In the genomic region with DNA sequence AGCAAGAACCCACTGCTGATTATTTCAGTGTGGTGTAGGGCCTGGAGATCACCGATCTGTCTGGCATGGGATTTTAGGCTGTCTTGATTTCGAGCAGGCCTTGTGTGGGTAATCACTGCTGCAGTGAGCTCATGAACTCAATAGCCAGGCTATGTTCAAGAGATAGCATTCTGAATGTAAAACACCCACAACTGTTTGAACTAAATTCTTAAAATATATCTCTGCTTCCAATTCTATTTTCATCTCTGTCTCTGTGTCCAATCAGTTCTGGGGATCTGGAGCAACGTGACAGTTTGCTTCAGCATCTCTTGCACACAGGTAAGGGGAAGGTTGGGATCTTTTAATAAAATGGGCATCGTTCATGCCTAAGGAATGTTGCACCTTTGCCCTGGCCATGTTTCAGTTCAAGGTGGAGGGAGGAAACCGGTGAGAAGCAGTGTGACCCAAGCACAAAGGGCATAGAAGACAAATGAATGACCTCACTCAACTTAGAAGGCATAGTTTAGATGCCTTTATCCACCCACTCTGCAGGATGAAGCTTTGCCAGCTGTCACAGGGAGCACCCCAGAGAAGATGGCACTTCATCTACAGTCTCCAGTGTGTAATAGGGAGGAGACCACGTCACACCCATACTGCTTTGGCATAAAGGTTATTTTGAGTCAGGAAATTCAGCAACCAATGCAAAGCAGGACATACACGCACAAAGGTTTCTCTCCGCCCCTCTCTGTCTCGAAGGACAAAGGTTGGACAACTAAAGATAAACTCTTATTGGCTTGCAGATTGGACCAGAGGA, we compare ENCODE assay signal across 8 mouse cellular contexts. TPM values are rescaled to one million over a fixed set of nuclear protein-coding genes. Genes with fewer than 3 reads are reported as not detected.
DNase-seq lines count a peak whose midpoint lies in the region; ATAC-seq and TF ChIP-seq lines count a peak whose summit lies in the region.

No protein-coding gene starts in this region.

- intact Hi-C loops in left cerebral cortex, postnatal 10 days (cut with DNase I) = loop anchor here (5.0 kb wide), 1 partner anchor 37 kb away; a partner anchor contains a TSS

- 69% methylated on average over 9 of the region's 9 CpGs for WGBS in neural tube, embryonic 11.5 days
- WGBS in hindbrain, embryonic 11.5 days = 65% methylated on average over 9 of the region's 9 CpGs
- 46% methylated on average over 9 of the region's 9 CpGs for WGBS in liver, adult 2 months
- 45% methylated on average over 9 of the region's 9 CpGs for WGBS in stomach, embryonic 14.5 days

- no peak overlapping the region for H3K9ac ChIP-seq in neural tube, embryonic 11.5 days (ENCODE audit: low read length)
- no peak overlapping the region for H3K9ac ChIP-seq in hindbrain, embryonic 11.5 days (ENCODE audit: low read depth, low read length)
- no peak overlapping the region for H3K9ac ChIP-seq in liver, adult 2 months (ENCODE audit: low read depth, low read length)
- H3K9ac ChIP-seq in stomach, embryonic 14.5 days (replicated peaks; ENCODE audit: low read depth, low read length) = no peak overlapping the region

- H3K4me3 ChIP-seq in neural tube, embryonic 11.5 days (ENCODE audit: low read depth, low read length) = peak overlapping the region; percentile 47
- H3K4me3 ChIP-seq in hindbrain, embryonic 11.5 days (ENCODE audit: low read depth, low read length) = peak overlapping the region; percentile 57; the same call in 1 of the 2 replicates
- H3K4me3 ChIP-seq in liver, adult 2 months (ENCODE audit: insufficient read depth, low read depth, low read length) = no peak overlapping the region
- H3K4me3 ChIP-seq in stomach, embryonic 14.5 days (ENCODE audit: low read depth, low read length) = peak overlapping the region; percentile 64; the same call in 1 of the 2 replicates

- no peak for ATAC-seq in neural tube, embryonic 11.5 days (ENCODE audit: insufficient read depth, low FRiP score, low TSS enrichment)
- no peak for ATAC-seq in hindbrain, embryonic 11.5 days (ENCODE audit: low FRiP score)
- ATAC-seq in stomach, embryonic 14.5 days (ENCODE audit: insufficient number of reproducible peaks, insufficient read depth, low FRiP score, low read depth) = no peak

- H3K4me1 ChIP-seq in neural tube, embryonic 11.5 days (ENCODE audit: control insufficient read depth, insufficient read depth, low read length) = no peaks in the 10 kb centered on the region
- no peaks in the 10 kb centered on the region for H3K4me1 ChIP-seq in hindbrain, embryonic 11.5 days (replicated peaks; ENCODE audit: control insufficient read depth, insufficient read depth, low read length)
- peaks cover 11% of the 10 kb centered on the region for H3K4me1 ChIP-seq in liver, adult 2 months (ENCODE audit: control insufficient read depth, insufficient read depth, low read length)
- peaks cover 23% of the 10 kb centered on the region; the same call in 1 of the 2 replicates for H3K4me1 ChIP-seq in stomach, embryonic 14.5 days (ENCODE audit: control insufficient read depth, insufficient read depth, low read length)

- no peak for DNase-seq in neural tube, embryonic 11.5 days (ENCODE audit: low spot score)
- DNase-seq in neural tube, embryonic 10.5 days (ENCODE audit: extremely low spot score, low spot score) = no peak
- peak; percentile 60 for DNase-seq in cerebellum, adult 11-12 months
- DNase-seq in hindbrain, embryonic 11.5 days (ENCODE audit: low spot score) = peak; percentile 19
- peak; percentile 37 for DNase-seq in liver, adult 2 months (ENCODE audit: extremely low read depth, low read depth, low spot score)
- DNase-seq in gastrocnemius, adult 8-10 months (ENCODE audit: low spot score in 2 of 2) = no peak
- no peak for DNase-seq in left cerebral cortex, postnatal 10 days (ENCODE audit: extremely low spot score in 1 of 2, low spot score in 2 of 2)

- no peak for TF ChIP-seq CTCF in liver, adult 2 months (IDR thresholded peaks at IDR 0.05; ENCODE audit: low read depth, low read length)

- H3K79me2 ChIP-seq in liver, adult 2 months (ENCODE audit: control insufficient read depth, insufficient read depth, low read length) = no peaks in the 10 kb centered on the region

- peak overlapping the region; percentile 62 for H3K4me2 ChIP-seq in neural tube, embryonic 11.5 days (ENCODE audit: low read depth)
- peak overlapping the region; percentile 50; the same call in 1 of the 2 replicates for H3K4me2 ChIP-seq in hindbrain, embryonic 11.5 days (replicated peaks; ENCODE audit: low read depth, low read length)
- peak overlapping the region; percentile 48 for H3K4me2 ChIP-seq in stomach, embryonic 14.5 days (replicated peaks; ENCODE audit: low read depth, low read length)

- H3K27me3 ChIP-seq in neural tube, embryonic 11.5 days (ENCODE audit: control insufficient read depth, insufficient read depth, low read length) = no peaks in the 10 kb centered on the region
- no peaks in the 10 kb centered on the region for H3K27me3 ChIP-seq in hindbrain, embryonic 11.5 days (ENCODE audit: control insufficient read depth, insufficient read depth, low read length)
- no peaks in the 10 kb centered on the region for H3K27me3 ChIP-seq in liver, adult 2 months (ENCODE audit: control insufficient read depth, insufficient read depth, low read length)
- no peaks in the 10 kb centered on the region for H3K27me3 ChIP-seq in stomach, embryonic 14.5 days (ENCODE audit: control insufficient read depth, insufficient read depth, low read length)

- no peak overlapping the region for H3K27ac ChIP-seq in neural tube, embryonic 11.5 days (ENCODE audit: low read depth, low read length)
- no peak overlapping the region for H3K27ac ChIP-seq in hindbrain, embryonic 11.5 days (ENCODE audit: low read depth, low read length)
- H3K27ac ChIP-seq in liver, adult 2 months (replicated peaks; ENCODE audit: insufficient read depth, low read depth, low read length) = no peak overlapping the region
- no peak overlapping the region for H3K27ac ChIP-seq in stomach, embryonic 14.5 days (ENCODE audit: low read length)

- H3K36me3 ChIP-seq in neural tube, embryonic 11.5 days (ENCODE audit: control insufficient read depth, insufficient read depth, low read length) = no peaks in the 10 kb centered on the region
- H3K36me3 ChIP-seq in hindbrain, embryonic 11.5 days (ENCODE audit: control insufficient read depth, insufficient read depth, low read length) = no peaks in the 10 kb centered on the region
- H3K36me3 ChIP-seq in liver, adult 2 months (ENCODE audit: control insufficient read depth, insufficient read depth, low read length) = no peaks in the 10 kb centered on the region
- H3K36me3 ChIP-seq in stomach, embryonic 14.5 days (ENCODE audit: control insufficient read depth, insufficient read depth, low read length) = no peaks in the 10 kb centered on the region

- TF ChIP-seq POLR2A in liver, adult 2 months (IDR thresholded peaks at IDR 0.05; ENCODE audit: extremely low read depth, insufficient read depth, low read length) = no peak

- H3K9me3 ChIP-seq in neural tube, embryonic 11.5 days (ENCODE audit: control insufficient read depth, low read length) = no peaks in the 10 kb centered on the region
- H3K9me3 ChIP-seq in hindbrain, embryonic 11.5 days (ENCODE audit: control insufficient read depth, low read length) = no peaks in the 10 kb centered on the region
- H3K9me3 ChIP-seq in stomach, embryonic 14.5 days (ENCODE audit: control insufficient read depth, low read depth, low read length) = no peaks in the 10 kb centered on the region

RNA-seq across cellular contexts. Expression of a gene that starts 36.7 kb away (rescaled TPM):
- polyA plus RNA-seq in neural tube, embryonic 11.5 days (2014; fragmentation: Nextera tagmentation; extraction: Ambion mirVana) = not detected in 2 replicates
- polyA plus RNA-seq in hindbrain, embryonic 11.5 days (2014; fragmentation: Nextera tagmentation; extraction: Ambion mirVana) = not detected in 2 replicates
- not detected in 2 replicates for total RNA-seq in liver, adult 2 months (2014; rRNA removed)
- polyA plus RNA-seq in liver, adult 2 months (2012; rRNA removed) = not detected in 2 replicates
- not detected in 2 replicates for polyA plus RNA-seq in stomach, embryonic 14.5 days (2014; fragmentation: Nextera tagmentation; extraction: Ambion mirVana)
- total RNA-seq in gastrocnemius, adult 8-10 months (2022) = not detected
- not detected for total RNA-seq in left cerebral cortex, postnatal 10 days (2021)

RNA-seq across cellular contexts. Expression of a gene that starts 38.7 kb away (rescaled TPM):
- polyA plus RNA-seq in neural tube, embryonic 11.5 days (2014; fragmentation: Nextera tagmentation; extraction: Ambion mirVana) = 6.6 and 6.7 TPM in 2 replicates
- 7.5 and 8.3 TPM in 2 replicates for polyA plus RNA-seq in hindbrain, embryonic 11.5 days (2014; fragmentation: Nextera tagmentation; extraction: Ambion mirVana)
- total RNA-seq in liver, adult 2 months (2014; rRNA removed) = 22.8 and 27.9 TPM in 2 replicates
- polyA plus RNA-seq in liver, adult 2 months (2012; rRNA removed) = 13.4 and 14.1 TPM in 2 replicates
- polyA plus RNA-seq in stomach, embryonic 14.5 days (2014; fragmentation: Nextera tagmentation; extraction: Ambion mirVana) = 10.9 and 11.2 TPM in 2 replicates
- total RNA-seq in gastrocnemius, adult 8-10 months (2022) = 10 to 100 TPM; 56.3 to 63.9 (median 59.4) TPM
- 10 to 100 TPM; 58.7 to 59.4 TPM for total RNA-seq in left cerebral cortex, postnatal 10 days (2021)

RNA-seq across cellular contexts. Expression of a gene that starts 58.1 kb away (rescaled TPM):
- polyA plus RNA-seq in neural tube, embryonic 11.5 days (2014; fragmentation: Nextera tagmentation; extraction: Ambion mirVana) = not detected in 2 replicates
- not detected in 2 replicates for polyA plus RNA-seq in hindbrain, embryonic 11.5 days (2014; fragmentation: Nextera tagmentation; extraction: Ambion mirVana)
- not detected in 2 replicates for total RNA-seq in liver, adult 2 months (2014; rRNA removed)
- polyA plus RNA-seq in liver, adult 2 months (2012; rRNA removed) = not detected in 2 replicates
- polyA plus RNA-seq in stomach, embryonic 14.5 days (2014; fragmentation: Nextera tagmentation; extraction: Ambion mirVana) = not detected in 2 replicates
- not detected for total RNA-seq in gastrocnemius, adult 8-10 months (2022)
- total RNA-seq in left cerebral cortex, postnatal 10 days (2021) = not detected

Comparison
In these comparisons a context has a peak if more than half of its experiments do, and no peak if none do; other contexts are left out.
1. DNase-seq: peak in cerebellum, adult 11-12 months (single experiment), hindbrain, embryonic 11.5 days (single experiment) and liver, adult 2 months (single experiment); none in neural tube, embryonic 11.5 days (single experiment), neural tube, embryonic 10.5 days (single experiment), gastrocnemius, adult 8-10 months (0 of 2) and left cerebral cortex, postnatal 10 days (0 of 2).
2. Peak in every context shown above with its lines, with median percentiles within 50 percentile points of each other: H3K4me2 ChIP-seq.